Mouse (Mus musculus) ES-Bruce4 (cell line): ENCODE data around the gene Nup210l.

ENCODE experiments used
- CTCF ChIP-seq: IDR thresholded peaks from one replicate; pipeline ENCODE4 v1.8.1; 2011; ENCODE audit warnings: low read depth, low read length
- EP300 ChIP-seq: IDR thresholded peaks from 2 replicates; pipeline ENCODE4 v1.6.1; 2011; ENCODE audit warnings: low read depth, low read length; ENCODE audit not compliant: insufficient read depth

- TF ChIP-seq CTCF = no peak
- TF ChIP-seq EP300 = no peak
These were observed 108.8 kb downstream of the Nup210l start for GRCm38 (mm10) chr3:90212723-90213122.
